Comparison of ENCODE assay signal across 9 mouse cellular contexts in genomic region chr15:26327157-26327556, GRCm38 (mm10). TPM values are rescaled to one million over a fixed set of nuclear protein-coding genes. Genes with fewer than 3 reads are reported as not detected.
DNase-seq lines count a peak whose midpoint lies in the region; ATAC-seq and TF ChIP-seq lines count a peak whose summit lies in the region.
"Had no signal": no experiment of that assay in that cellular context is flagged by ENCODE, and none has a peak within 500 bp of the region (broad histone marks: within the 10 kb centered on the region; RNA-seq: fewer than 3 reads in every experiment).

No protein-coding gene starts in this region.

- no peaks in the 10 kb centered on the region for H3K4me1 ChIP-seq in kidney, postnatal 0 days (replicated peaks; ENCODE audit: insufficient read depth, low read length)
- H3K4me1 ChIP-seq in kidney, embryonic 15.5 days: no peaks in the 10 kb centered on the region
- H3K4me1 ChIP-seq in MEL (ENCODE audit: control insufficient read depth in 1 of 2, insufficient read depth in 2 of 2, low read length in 2 of 2): no peaks in the 10 kb centered on the region
- no peaks in the 10 kb centered on the region for H3K4me1 ChIP-seq in embryonic facial prominence, embryonic 11.5 days (ENCODE audit: control insufficient read depth, insufficient read depth, low read length)

- no peak overlapping the region for H3K27ac ChIP-seq in kidney, postnatal 0 days
- no peak overlapping the region for H3K27ac ChIP-seq in kidney, embryonic 15.5 days
- H3K27ac ChIP-seq in MEL (ENCODE audit: control insufficient read depth, low read depth, low read length): no peak overlapping the region
- no peak overlapping the region for H3K27ac ChIP-seq in embryonic facial prominence, embryonic 11.5 days (replicated peaks; ENCODE audit: low read depth, low read length)

- no peaks in the 10 kb centered on the region for H3K79me2 ChIP-seq in MEL (ENCODE audit: control insufficient read depth, insufficient read depth, low read length, poor library complexity)

- ATAC-seq in CD4-positive, CD25-positive, alpha-beta regulatory T cell, adult 4 months: no peak
- ATAC-seq in kidney, postnatal 0 days (replicated peaks; ENCODE audit: low FRiP score, low read depth): no peak
- ATAC-seq in kidney, embryonic 15.5 days (replicated peaks; ENCODE audit: low FRiP score): no peak
- ATAC-seq in embryonic facial prominence, embryonic 11.5 days (replicated peaks; ENCODE audit: insufficient number of reproducible peaks, low FRiP score, low TSS enrichment, low read depth): no peak

- TF ChIP-seq EP300 in MEL (IDR thresholded peaks at IDR 0.05; ENCODE audit: low read depth in 1 of 2, low read length in 2 of 2): no peak

- H3K4me3 ChIP-seq in kidney, postnatal 0 days (replicated peaks; ENCODE audit: low read depth, low read length): no peak overlapping the region
- no peak overlapping the region for H3K4me3 ChIP-seq in kidney, embryonic 15.5 days (replicated peaks)
- no peak overlapping the region for H3K4me3 ChIP-seq in MEL (ENCODE audit: control insufficient read depth in 1 of 2, insufficient read depth in 1 of 2, low read depth in 2 of 2, low read length in 2 of 2)
- H3K4me3 ChIP-seq in embryonic facial prominence, embryonic 11.5 days (ENCODE audit: low read depth, low read length): no peak overlapping the region

- 84% methylated on average over 1 of the region's 1 CpGs for WGBS in kidney, postnatal 0 days
- 71% methylated on average over 1 of the region's 1 CpGs for WGBS in kidney, embryonic 15.5 days
- 86% methylated on average over 1 of the region's 1 CpGs for WGBS in embryonic facial prominence, embryonic 11.5 days

- H3K27me3 ChIP-seq in kidney, postnatal 0 days (ENCODE audit: insufficient read depth, low read length): no peaks in the 10 kb centered on the region
- H3K27me3 ChIP-seq in kidney, embryonic 15.5 days: no peaks in the 10 kb centered on the region
- H3K27me3 ChIP-seq in MEL (ENCODE audit: control insufficient read depth in 1 of 2, insufficient read depth in 2 of 2, low read length in 2 of 2): no peaks in the 10 kb centered on the region
- H3K27me3 ChIP-seq in embryonic facial prominence, embryonic 11.5 days (ENCODE audit: control insufficient read depth, insufficient read depth, low read length): no peaks in the 10 kb centered on the region

- peak; percentile 64 for TF ChIP-seq RAD21 in MEL (IDR thresholded peaks at IDR 0.05; ENCODE audit: low read depth, low read length)

- no peak overlapping the region for H3K9ac ChIP-seq in kidney, postnatal 0 days (ENCODE audit: low read depth, low read length)
- no peak overlapping the region for H3K9ac ChIP-seq in kidney, embryonic 15.5 days
- no peak overlapping the region for H3K9ac ChIP-seq in MEL (ENCODE audit: control insufficient read depth, low read depth, low read length, poor library complexity, severe bottlenecking)
- H3K9ac ChIP-seq in embryonic facial prominence, embryonic 11.5 days (replicated peaks; ENCODE audit: low read length): no peak overlapping the region

- no peaks in the 10 kb centered on the region for H3K9me3 ChIP-seq in kidney, postnatal 0 days (replicated peaks; ENCODE audit: low read length)
- no peaks in the 10 kb centered on the region for H3K9me3 ChIP-seq in kidney, embryonic 15.5 days (replicated peaks)
- no peaks in the 10 kb centered on the region for H3K9me3 ChIP-seq in MEL (replicated peaks; ENCODE audit: insufficient read depth, low read length)
- H3K9me3 ChIP-seq in embryonic facial prominence, embryonic 11.5 days (replicated peaks; ENCODE audit: control insufficient read depth, low read length): no peaks in the 10 kb centered on the region

- peak; percentile 74 for TF ChIP-seq CTCF in kidney, postnatal 0 days (IDR thresholded peaks at IDR 0.05; ENCODE audit: low read depth)
- TF ChIP-seq CTCF in MEL (IDR thresholded peaks at IDR 0.05 in 2 of 3, conservative IDR thresholded peaks at IDR 0.05 in 1 of 3; ENCODE audit: control insufficient read depth in 1 of 3, insufficient read depth in 1 of 3, low read depth in 2 of 3, low read length in 3 of 3, poor library complexity in 1 of 3, severe bottlenecking in 1 of 3): peak in 2 of 3 experiments; percentile 22 to 56; a peak in 3 of 6 replicates

- peak; percentile 31 for DNase-seq in CD4-positive, CD25-positive, alpha-beta regulatory T cell, adult 2 months (ENCODE audit: low read depth, low spot score)
- peak; percentile 64 for DNase-seq in kidney, postnatal 0 days (ENCODE audit: low spot score)
- peak; percentile 29 for DNase-seq in MEL (ENCODE audit: low read depth, low spot score)
- peak; percentile 43 for DNase-seq in embryonic facial prominence, embryonic 11.5 days (ENCODE audit: low spot score)
- no peak for DNase-seq in thymus, adult 18-20 months
- no peak for DNase-seq in spleen, postnatal 36 days (ENCODE audit: low spot score in 2 of 2)

- H3K4me2 ChIP-seq in kidney, postnatal 0 days (ENCODE audit: low read length): no peak overlapping the region
- no peak overlapping the region for H3K4me2 ChIP-seq in kidney, embryonic 15.5 days
- H3K4me2 ChIP-seq in embryonic facial prominence, embryonic 11.5 days (ENCODE audit: low read depth, low read length): no peak overlapping the region

- TF ChIP-seq POLR2A in MEL (IDR thresholded peaks at IDR 0.05; ENCODE audit: control insufficient read depth in 1 of 2, insufficient read depth in 1 of 2, low read depth in 1 of 2, low read length in 2 of 2, poor library complexity in 1 of 2): no peak

- no peaks in the 10 kb centered on the region for H3K36me3 ChIP-seq in kidney, postnatal 0 days (ENCODE audit: insufficient read depth, low read length)
- H3K36me3 ChIP-seq in kidney, embryonic 15.5 days: no peaks in the 10 kb centered on the region
- no peaks in the 10 kb centered on the region for H3K36me3 ChIP-seq in MEL (ENCODE audit: control insufficient read depth in 1 of 2, insufficient read depth in 2 of 2, low read length in 2 of 2)
- no peaks in the 10 kb centered on the region for H3K36me3 ChIP-seq in embryonic facial prominence, embryonic 11.5 days (replicated peaks; ENCODE audit: control insufficient read depth, insufficient read depth, low read depth, low read length)

TF ChIP-seq in MEL, 35 proteins besides CTCF, POLR2A, EP300 and RAD21:
- TF ChIP-seq SMC3 (IDR thresholded peaks at IDR 0.05; ENCODE audit: low read depth, low read length) (peak; percentile 63), MYC (IDR thresholded peaks at IDR 0.05; ENCODE audit: low read depth, low read length) (no peak), ZC3H11A (IDR thresholded peaks at IDR 0.05; ENCODE audit: low read depth, low read length) (peak; percentile 38; the same call in 1 of the 2 replicates)

RNA-seq across cellular contexts. Expression of gene March11, which starts 18.3 kb away (rescaled TPM):
- under 1 TPM in 1 of 2 experiments, not detected in 1; 0.42 TPM for polyA plus RNA-seq in CD4-positive, CD25-positive, alpha-beta regulatory T cell, adult 4 months (2017; shearing (Covaris generic))
- 0.37 TPM in 1 of 2 replicates, not detected in the other for polyA plus RNA-seq in kidney, postnatal 0 days (2015; fragmentation: Nextera tagmentation; extraction: Ambion mirVana)
- 0.51 and 0.67 TPM in 2 replicates for polyA plus RNA-seq in kidney, embryonic 15.5 days (2015; fragmentation: Nextera tagmentation; extraction: Ambion mirVana)
- total RNA-seq in MEL (2012; rRNA removed): not detected in 2 replicates
- not detected for polyA plus RNA-seq in MEL (2012; ENCODE audit: insufficient read depth in 1 of 2, insufficient read length in 2 of 2, low read depth in 1 of 2, low replicate concordance in 2 of 2, missing spikeins in 1 of 2)
- 0.65 and 1.7 TPM in 2 replicates for polyA plus RNA-seq in embryonic facial prominence, embryonic 11.5 days (2014; fragmentation: Nextera tagmentation; extraction: Ambion mirVana)
- polyA plus RNA-seq: liver, embryonic 16.5 days had no signal

Comparison
In these comparisons a context has a peak if more than half of its experiments do, and no peak if none do; other contexts are left out.
1. DNase-seq: peak in CD4-positive, CD25-positive, alpha-beta regulatory T cell, adult 2 months (single experiment), kidney, postnatal 0 days (single experiment), MEL (single experiment) and embryonic facial prominence, embryonic 11.5 days (single experiment); none in thymus, adult 18-20 months (0 of 2) and spleen, postnatal 36 days (0 of 2).